ENCODE assay signal across 8 mouse cellular contexts in genomic region chr16:17812120-17812519, GRCm38 (mm10). TPM values are rescaled to one million over a fixed set of nuclear protein-coding genes. Genes with fewer than 3 reads are reported as not detected.
DNase-seq lines count a peak whose midpoint lies in the region; ATAC-seq and TF ChIP-seq lines count a peak whose summit lies in the region.

No protein-coding gene starts in this region.

- no peak for ATAC-seq in heart, embryonic 13.5 days (ENCODE audit: extremely low read depth, insufficient number of reproducible peaks, low FRiP score, low TSS enrichment)

- no peak for DNase-seq in heart, postnatal 36 days
- DNase-seq in thymus, postnatal 0 days (ENCODE audit: low spot score) = peak; percentile 52
- DNase-seq in thymus, postnatal 10 days (ENCODE audit: low spot score in 2 of 2) = no peak
- DNase-seq in splenic B cell, adult 2 months (ENCODE audit: low read depth, low spot score) = peak; percentile 68
- DNase-seq in urinary bladder, postnatal 25 days (ENCODE audit: low spot score) = no peak
- DNase-seq in cerebellum, adult 8-10 months = no peak

- H3K9me3 ChIP-seq in heart, embryonic 13.5 days = no peaks in the 10 kb centered on the region

- no peak for TF ChIP-seq POLR2A in cortical plate, adult 2 months (IDR thresholded peaks at IDR 0.05; ENCODE audit: extremely low read depth, insufficient read depth, low read length)

- H3K27ac ChIP-seq in heart, embryonic 13.5 days (replicated peaks) = 0 out of 2 replicates have a peak overlapping the region, but pooled peaks have one; percentile 1
- H3K27ac ChIP-seq in cortical plate, adult 2 months (ENCODE audit: insufficient read depth, low read length) = no peak overlapping the region

- H3K9ac ChIP-seq in heart, embryonic 13.5 days = 0 out of 2 replicates have a peak overlapping the region, but pooled peaks have one; percentile 14

- WGBS in heart, embryonic 13.5 days = 6% methylated on average over 5 of the region's 5 CpGs

- H3K27me3 ChIP-seq in heart, embryonic 13.5 days (replicated peaks) = peaks cover 65% of the 10 kb centered on the region
- no peaks in the 10 kb centered on the region for H3K27me3 ChIP-seq in splenic B cell, adult 2 months (ENCODE audit: control insufficient read depth, insufficient read depth, low read length, poor library complexity, severe bottlenecking)

- H3K4me2 ChIP-seq in heart, embryonic 13.5 days = no peak overlapping the region

- intact Hi-C loops in heart, postnatal 36 days (cut with DNase I) = loop anchor here (1.0 to 5.0 kb wide), 4 partner anchors 27 to 255 kb away; partner anchors contain the start of gene Smpd4

- no peak overlapping the region for H3K4me3 ChIP-seq in heart, embryonic 13.5 days
- H3K4me3 ChIP-seq in cortical plate, adult 2 months (ENCODE audit: insufficient read depth, low read length) = no peak overlapping the region

- H3K4me1 ChIP-seq in heart, embryonic 13.5 days = peaks cover 62% of the 10 kb centered on the region
- 0 out of 2 replicates have a peak, but pooled peaks cover 1% of the 10 kb centered on the region for H3K4me1 ChIP-seq in cortical plate, adult 2 months (ENCODE audit: control insufficient read depth, insufficient read depth, low read length)

- H3K36me3 ChIP-seq in heart, embryonic 13.5 days = peaks cover 10% of the 10 kb centered on the region
- no peaks in the 10 kb centered on the region for H3K36me3 ChIP-seq in splenic B cell, adult 2 months (ENCODE audit: control insufficient read depth, insufficient read depth, low read length, poor library complexity, severe bottlenecking)

- peak; percentile 45; the same call in 1 of the 2 replicates for TF ChIP-seq CTCF in cortical plate, adult 2 months (IDR thresholded peaks at IDR 0.05; ENCODE audit: extremely low read depth, insufficient read depth, low read length)

RNA-seq across cellular contexts. Expression of gene Scarf2, which starts 15.0 kb away (rescaled TPM):
- 7.0 and 8.2 TPM in 2 replicates for polyA plus RNA-seq in heart, embryonic 13.5 days (2015; fragmentation: Nextera tagmentation; extraction: Ambion mirVana)
- 1 to 10 TPM; 4.5 to 4.9 TPM for total RNA-seq in heart, postnatal 36 days (2021)
- 3.6 and 4.3 TPM in 2 replicates for polyA plus RNA-seq in thymus, postnatal 0 days (2015; fragmentation: Nextera tagmentation; extraction: Ambion mirVana)
- 3.5 and 3.7 TPM in 2 replicates for polyA plus RNA-seq in cortical plate, adult 2 months (2012; rRNA removed)

RNA-seq across cellular contexts. Expression of gene B830017H08Rik, which starts 20.8 kb away (rescaled TPM):
- polyA plus RNA-seq in heart, embryonic 13.5 days (2015; fragmentation: Nextera tagmentation; extraction: Ambion mirVana) = not detected in 2 replicates
- not detected for total RNA-seq in heart, postnatal 36 days (2021)
- polyA plus RNA-seq in thymus, postnatal 0 days (2015; fragmentation: Nextera tagmentation; extraction: Ambion mirVana) = not detected in 2 replicates
- 5.3 and 7.4 TPM in 2 replicates for polyA plus RNA-seq in cortical plate, adult 2 months (2012; rRNA removed)

RNA-seq across cellular contexts. Expression of gene Car15, which starts 26.0 kb away (rescaled TPM):
- polyA plus RNA-seq in heart, embryonic 13.5 days (2015; fragmentation: Nextera tagmentation; extraction: Ambion mirVana) = 1.1 and 1.8 TPM in 2 replicates
- total RNA-seq in heart, postnatal 36 days (2021) = 1 to 10 TPM; 2.1 TPM
- 0.83 and 1.3 TPM in 2 replicates for polyA plus RNA-seq in thymus, postnatal 0 days (2015; fragmentation: Nextera tagmentation; extraction: Ambion mirVana)
- 19.0 and 19.4 TPM in 2 replicates for polyA plus RNA-seq in cortical plate, adult 2 months (2012; rRNA removed)

RNA-seq across cellular contexts. Expression of gene Klhl22, which starts 52.7 kb away (rescaled TPM):
- 40.6 and 43.9 TPM in 2 replicates for polyA plus RNA-seq in heart, embryonic 13.5 days (2015; fragmentation: Nextera tagmentation; extraction: Ambion mirVana)
- total RNA-seq in heart, postnatal 36 days (2021) = 10 to 100 TPM; 17.2 to 20.2 TPM
- polyA plus RNA-seq in thymus, postnatal 0 days (2015; fragmentation: Nextera tagmentation; extraction: Ambion mirVana) = 27.6 and 30.2 TPM in 2 replicates
- polyA plus RNA-seq in cortical plate, adult 2 months (2012; rRNA removed) = 107 and 126 TPM in 2 replicates

Comparison
In these comparisons a context has a peak if more than half of its experiments do, and no peak if none do; other contexts are left out.
1. DNase-seq: peak in thymus, postnatal 0 days (single experiment) and splenic B cell, adult 2 months (single experiment); none in heart, postnatal 36 days (0 of 2), thymus, postnatal 10 days (0 of 2), urinary bladder, postnatal 25 days (single experiment) and cerebellum, adult 8-10 months (single experiment).